Mouse (Mus musculus) ES-Bruce4 (cell line): ENCODE measurements around the gene Gpd2. TPM values are rescaled to one million over a fixed set of nuclear protein-coding genes. Genes with fewer than 3 reads are reported as not detected.
A peak's percentile ranks its signal among the peaks of the same experiment; 100 is the strongest.

Experiments used
- H3K27ac ChIP-seq: 2 replicates; pipeline ENCODE4 v1.5.1; 2012; ENCODE audit warnings: low read length, inconsistent platforms; ENCODE audit not compliant: insufficient read depth
- H3K27me3 ChIP-seq: 2 replicates; pipeline ENCODE4 v1.6.1; 2012; ENCODE audit warnings: mild to moderate bottlenecking, low read length, inconsistent platforms; ENCODE audit not compliant: control insufficient read depth, poor library complexity, insufficient read depth, severe bottlenecking
- H3K36me3 ChIP-seq: 2 replicates; pipeline ENCODE4 v1.6.1; 2012; ENCODE audit warnings: inconsistent platforms, mild to moderate bottlenecking, low read length, moderate library complexity; ENCODE audit not compliant: control insufficient read depth, poor library complexity, insufficient read depth, severe bottlenecking
- H3K4me1 ChIP-seq: one replicate; pipeline ENCODE4 v1.8.1; 2011; ENCODE audit warnings: low read length; ENCODE audit not compliant: control insufficient read depth, insufficient read depth
- H3K4me3 ChIP-seq: 2 replicates; pipeline ENCODE4 v1.5.1; 2011; ENCODE audit warnings: low read depth, mild to moderate bottlenecking, low read length
- H3K9ac ChIP-seq: 2 replicates; pipeline ENCODE4 v1.6.1; 2012; ENCODE audit warnings: low read depth, mild to moderate bottlenecking, inconsistent platforms; ENCODE audit not compliant: poor library complexity, severe bottlenecking
- H3K9me3 ChIP-seq: replicated peaks from 2 replicates; pipeline ENCODE4 v1.6.1; 2012; ENCODE audit warnings: mild to moderate bottlenecking, low read length, inconsistent platforms; ENCODE audit not compliant: control insufficient read depth, poor library complexity, insufficient read depth, severe bottlenecking
- CTCF ChIP-seq: IDR thresholded peaks from one replicate; pipeline ENCODE4 v1.8.1; 2011; ENCODE audit warnings: low read depth, low read length
- EP300 ChIP-seq: IDR thresholded peaks from 2 replicates; pipeline ENCODE4 v1.6.1; 2011; ENCODE audit warnings: low read depth, low read length; ENCODE audit not compliant: insufficient read depth
- POLR2A ChIP-seq: IDR thresholded peaks from one replicate; pipeline ENCODE4 v1.8.1; 2011; ENCODE audit warnings: low read length; ENCODE audit not compliant: insufficient read depth
- polyA plus RNA-seq: library from polyadenylated mRNA; stranded (reverse); fragments of >200 nt; gene quantifications from 2 replicates; pipeline ENCODE4 v1.2.4, GENCODE M21; 2011; ENCODE audit warnings: low read depth; ENCODE audit not compliant: missing spikeins, insufficient read depth, insufficient read length

The Gpd2 gene
- polyA plus RNA-seq, 1 experiment = 40.0 TPM

DNA sequence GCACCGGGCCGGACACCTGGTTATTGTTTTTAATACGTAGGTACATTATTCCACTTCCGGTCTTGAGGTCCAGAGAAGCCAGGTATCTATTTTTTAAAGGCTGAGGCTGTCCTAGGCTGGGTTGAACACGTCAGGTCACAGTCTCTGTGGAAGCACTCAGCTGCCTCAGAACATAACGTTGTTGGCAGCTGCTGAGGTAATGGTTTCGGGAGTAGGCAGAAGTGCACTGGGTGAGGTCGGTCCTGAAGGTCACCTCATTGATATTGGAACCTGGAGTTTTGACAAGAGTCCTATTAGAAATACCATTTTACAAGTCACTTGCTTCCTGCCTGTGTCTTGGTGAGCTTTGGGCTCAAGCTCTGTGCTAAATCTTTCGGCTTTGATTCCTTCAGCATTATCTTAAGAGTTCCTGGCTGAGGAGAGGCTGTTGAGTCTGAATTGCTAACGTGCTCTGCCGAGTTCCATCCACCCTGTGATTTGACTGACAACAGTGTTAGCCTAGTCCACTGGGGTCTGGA, 17.8 kb downstream of the Gpd2 start:
- H3K36me3 ChIP-seq = no peaks in the 10 kb centered on the region
- no peak for TF ChIP-seq CTCF
- TF ChIP-seq EP300 = no peak
- TF ChIP-seq POLR2A = no peak
- H3K9me3 ChIP-seq = no peaks in the 10 kb centered on the region
- no peak overlapping the region for H3K4me3 ChIP-seq
- H3K9ac ChIP-seq = no peak overlapping the region
- H3K4me1 ChIP-seq = peaks cover 2% of the 10 kb centered on the region
- no peaks in the 10 kb centered on the region for H3K27me3 ChIP-seq
- H3K27ac ChIP-seq = peak overlapping the region; percentile 33

GRCm38 (mm10) chr2:57255836-57256235, 18.4 kb downstream of the Gpd2 start:
- TF ChIP-seq POLR2A (no peak), CTCF (no peak), EP300 (no peak)
- peaks cover 2% of the 10 kb centered on the region for H3K4me1 ChIP-seq
- no peak overlapping the region for H3K9ac ChIP-seq

DNA sequence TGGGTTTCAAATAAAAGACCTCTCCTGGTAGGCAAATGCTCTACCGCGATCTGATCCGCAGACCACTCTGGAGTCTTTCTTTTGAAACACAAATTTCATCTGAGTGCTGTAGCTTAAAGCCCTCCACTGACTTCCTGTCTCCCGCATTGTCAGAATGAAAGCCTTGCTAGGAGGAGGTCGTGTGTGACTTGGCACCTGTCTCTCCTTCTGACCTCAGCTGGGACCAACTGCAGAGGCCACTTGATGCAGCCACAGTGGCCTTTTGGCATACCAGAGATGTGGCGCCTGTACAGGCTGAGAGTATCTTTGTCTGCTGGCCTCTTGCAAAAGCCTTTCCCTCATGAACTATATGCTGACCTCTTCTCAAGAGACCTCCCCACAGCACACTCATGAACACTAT, 19.0 kb downstream of the Gpd2 start:
- Histone ChIP-seq H3K4me1 (peaks cover 2% of the 10 kb centered on the region), H3K4me3 (no peak overlapping the region), H3K9me3 (no peaks in the 10 kb centered on the region), H3K27me3 (no peaks in the 10 kb centered on the region), H3K27ac (peak overlapping the region; percentile 60), H3K36me3 (no peaks in the 10 kb centered on the region), H3K9ac (no peak overlapping the region)
- TF ChIP-seq EP300 (peak; percentile 93), POLR2A (no peak)

More at GRCm38 (mm10) chr2:57255836-57256235, 18.4 kb downstream of the Gpd2 start:
- Histone ChIP-seq H3K27me3 (no peaks in the 10 kb centered on the region), H3K9me3 (no peaks in the 10 kb centered on the region), H3K4me3 (no peak overlapping the region), H3K27ac (peak overlapping the region; percentile 33; the same call in 1 of the 2 replicates), H3K36me3 (no peaks in the 10 kb centered on the region)

DNA sequence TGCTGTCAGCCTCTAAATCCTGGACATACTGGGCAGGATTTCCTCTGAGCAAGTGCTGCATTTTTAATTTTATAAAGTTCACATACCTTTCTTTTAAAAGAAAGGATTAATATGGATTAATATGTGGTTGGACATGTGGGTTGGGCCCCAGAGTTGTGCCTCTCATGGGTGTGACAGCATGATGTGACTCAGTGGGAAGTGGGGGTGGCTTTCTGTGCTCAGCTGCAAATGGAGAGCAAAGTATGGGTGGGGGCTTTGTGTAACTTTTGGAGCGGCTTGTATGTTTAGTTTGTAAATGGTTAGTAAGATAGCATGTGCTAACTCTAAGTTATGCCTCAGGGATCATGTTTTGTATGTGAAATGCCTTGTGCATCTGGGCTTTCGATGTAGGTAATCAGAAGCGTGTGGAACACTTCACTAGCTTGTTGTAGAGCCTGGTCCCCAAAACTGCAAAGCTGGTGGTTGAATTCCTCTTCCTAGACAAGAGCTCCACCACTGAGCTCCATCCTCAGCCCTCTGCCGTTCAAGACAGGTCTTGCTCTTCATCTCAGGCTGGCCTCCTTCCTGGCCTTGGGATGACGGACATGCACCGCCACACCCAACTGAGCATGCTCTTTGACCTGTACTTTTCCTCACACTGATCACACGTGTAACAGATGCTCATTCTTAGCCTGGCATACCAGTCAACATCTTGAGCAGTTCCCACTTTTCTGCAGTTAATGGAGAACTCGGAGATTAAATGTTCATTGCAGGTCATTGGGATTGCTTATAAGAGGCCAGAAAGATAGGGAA, 24.0 kb downstream of the Gpd2 start:
- H3K9ac ChIP-seq = no peak overlapping the region
- no peaks in the 10 kb centered on the region for H3K9me3 ChIP-seq
- H3K27ac ChIP-seq = no peak overlapping the region
- TF ChIP-seq POLR2A (no peak), CTCF (no peak), EP300 (no peak)
- no peak overlapping the region for H3K4me3 ChIP-seq
- no peaks in the 10 kb centered on the region for H3K36me3 ChIP-seq
- H3K4me1 ChIP-seq = peaks cover 2% of the 10 kb centered on the region
- H3K27me3 ChIP-seq = no peaks in the 10 kb centered on the region

GRCm38 (mm10) chr2:57263431-57263830, 26.0 kb downstream of the Gpd2 start:
- TF ChIP-seq POLR2A = no peak
- TF ChIP-seq EP300 = no peak
- no peak for TF ChIP-seq CTCF
- Histone ChIP-seq H3K4me3 (no peak overlapping the region), H3K27ac (no peak overlapping the region), H3K27me3 (no peaks in the 10 kb centered on the region), H3K4me1 (peaks cover 3% of the 10 kb centered on the region), H3K9me3 (no peaks in the 10 kb centered on the region), H3K36me3 (peaks cover under 1% of the 10 kb centered on the region; the same call in 1 of the 2 replicates), H3K9ac (no peak overlapping the region)

DNA sequence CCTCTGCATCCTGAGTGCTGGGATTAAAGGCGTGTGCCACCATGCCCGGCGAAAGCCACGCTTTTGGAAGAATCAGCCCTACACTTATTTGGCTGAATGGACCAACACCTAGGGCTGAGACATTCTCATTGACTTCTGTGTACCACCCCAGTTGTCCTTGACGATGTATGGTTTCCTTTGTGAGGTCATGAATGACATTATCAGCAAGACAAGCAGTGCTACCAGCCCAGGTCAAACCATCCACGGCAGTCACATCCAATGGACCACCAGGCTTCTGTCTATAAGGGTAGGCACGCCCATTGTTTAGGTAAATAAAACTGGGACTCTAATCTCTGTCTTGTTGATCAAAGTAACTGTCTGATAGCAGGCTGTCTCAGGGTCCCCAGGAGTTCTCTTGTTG, 27.5 kb downstream of the Gpd2 start:
- Histone ChIP-seq H3K36me3 (peaks cover 3% of the 10 kb centered on the region), H3K9ac (no peak overlapping the region), H3K4me1 (peaks cover 3% of the 10 kb centered on the region), H3K4me3 (no peak overlapping the region), H3K27me3 (no peaks in the 10 kb centered on the region), H3K27ac (no peak overlapping the region), H3K9me3 (no peaks in the 10 kb centered on the region)
- TF ChIP-seq POLR2A = no peak
- TF ChIP-seq EP300 = no peak
- TF ChIP-seq CTCF = no peak
